Mouse (Mus musculus) bone marrow macrophage, adult 2 months (primary cell): ENCODE results near the gene Ubash3b. TPM values are rescaled to one million over a fixed set of nuclear protein-coding genes. Genes with fewer than 3 reads are reported as not detected.
A peak's percentile ranks its signal among the peaks of the same experiment; 100 is the strongest.

ENCODE experiments used
- H3K27ac ChIP-seq: 2 replicates; pipeline ENCODE4 v1.5.1; 2012; ENCODE audit warnings: low read depth, low read length; ENCODE audit not compliant: insufficient read depth
- H3K4me1 ChIP-seq: 2 replicates; pipeline ENCODE4 v1.6.1; 2012; ENCODE audit warnings: low read length; ENCODE audit not compliant: control insufficient read depth, insufficient read depth
- H3K4me3 ChIP-seq: 2 replicates; pipeline ENCODE4 v1.5.1; 2012; ENCODE audit warnings: mild to moderate bottlenecking, low read length, moderate library complexity; ENCODE audit not compliant: insufficient read depth
- CTCF ChIP-seq: IDR thresholded peaks from 2 replicates; pipeline ENCODE4 v1.5.1; 2012; ENCODE audit warnings: low read depth, mild to moderate bottlenecking, low read length, moderate library complexity
- POLR2A ChIP-seq: IDR thresholded peaks from 2 replicates; pipeline ENCODE4 v1.6.1; 2012; ENCODE audit warnings: mild to moderate bottlenecking, low read depth, low read length, borderline replicate concordance
- polyA plus RNA-seq: library from polyadenylated mRNA; stranded (reverse); fragments of >200 nt; gene quantifications from 2 replicates; pipeline ENCODE4 v1.2.4, GENCODE M21; 2012; ENCODE audit not compliant: missing spikeins, insufficient read depth, insufficient read length

The Ubash3b gene
- polyA plus RNA-seq, 1 experiment = 19.7 TPM

- Histone ChIP-seq H3K4me3 (no peak overlapping the region), H3K27ac (no peak overlapping the region), H3K4me1 (peaks cover 64% of the 10 kb centered on the region)
- TF ChIP-seq CTCF (no peak), POLR2A (no peak)
These were observed 57.8 kb downstream of the Ubash3b start for GRCm38 (mm10) chr9:41103722-41104121.

- no peak for TF ChIP-seq CTCF
- no peak for TF ChIP-seq POLR2A
- Histone ChIP-seq H3K4me3 (no peak overlapping the region), H3K4me1 (peaks cover 54% of the 10 kb centered on the region), H3K27ac (no peak overlapping the region)
These were observed 58.9 kb downstream of the Ubash3b start for GRCm38 (mm10) chr9:41102613-41103012.

- H3K4me3 ChIP-seq = no peak overlapping the region
- TF ChIP-seq CTCF = no peak
- no peak for TF ChIP-seq POLR2A
- peaks cover 34% of the 10 kb centered on the region for H3K4me1 ChIP-seq
- H3K27ac ChIP-seq = no peak overlapping the region
These were observed 61.6 kb downstream of the Ubash3b start for GRCm38 (mm10) chr9:41099897-41100296.

GRCm38 (mm10) chr9:41099067-41099466, 62.4 kb downstream of the Ubash3b start:
- no peak overlapping the region for H3K27ac ChIP-seq
- TF ChIP-seq POLR2A (no peak), CTCF (no peak)
- H3K4me1 ChIP-seq = peaks cover 27% of the 10 kb centered on the region
- no peak overlapping the region for H3K4me3 ChIP-seq

- Histone ChIP-seq H3K4me3 (no peak overlapping the region), H3K27ac (no peak overlapping the region), H3K4me1 (peaks cover 17% of the 10 kb centered on the region)
- TF ChIP-seq CTCF (no peak), POLR2A (no peak)
These were observed 63.4 kb downstream of the Ubash3b start for GRCm38 (mm10) chr9:41098065-41098464.

- TF ChIP-seq CTCF (no peak), POLR2A (no peak)
- Histone ChIP-seq H3K4me3 (no peak overlapping the region), H3K27ac (no peak overlapping the region), H3K4me1 (peaks cover 28% of the 10 kb centered on the region)
These were observed 69.5 kb downstream of the Ubash3b start for GRCm38 (mm10) chr9:41091993-41092392.

GRCm38 (mm10) chr9:41091187-41091586, 70.3 kb downstream of the Ubash3b start:
- Histone ChIP-seq H3K4me1 (peaks cover 34% of the 10 kb centered on the region), H3K27ac (no peak overlapping the region), H3K4me3 (no peak overlapping the region)
- no peak for TF ChIP-seq CTCF
- no peak for TF ChIP-seq POLR2A

GRCm38 (mm10) chr9:41087831-41088383, 73.6 kb downstream of the Ubash3b start:
- peak overlapping the region; percentile 23 for H3K4me3 ChIP-seq
- H3K4me1 ChIP-seq = peaks cover 62% of the 10 kb centered on the region
- H3K27ac ChIP-seq = peak overlapping the region; percentile 61
- TF ChIP-seq CTCF (no peak), POLR2A (no peak)

- peaks cover 68% of the 10 kb centered on the region for H3K4me1 ChIP-seq
- peak overlapping the region; percentile 34 for H3K4me3 ChIP-seq
- peak overlapping the region; percentile 17; the same call in 1 of the 2 replicates for H3K27ac ChIP-seq
- TF ChIP-seq POLR2A (no peak), CTCF (no peak)
These were observed 77.2 kb downstream of the Ubash3b start for GRCm38 (mm10) chr9:41084191-41084901.

- H3K4me3 ChIP-seq = no peak overlapping the region
- 0 out of 2 replicates have a peak overlapping the region, but pooled peaks have one; percentile 17 for H3K27ac ChIP-seq
- H3K4me1 ChIP-seq = peaks cover 68% of the 10 kb centered on the region
- TF ChIP-seq CTCF = no peak
- no peak for TF ChIP-seq POLR2A
These were observed 78.0 kb downstream of the Ubash3b start for GRCm38 (mm10) chr9:41083386-41084055.
